Mouse (Mus musculus): ENCODE results near the gene Spg7.
"Not testable (repeated sequence)": the region's sequence is repeated elsewhere in the genome, so short reads cannot be mapped to it uniquely, and the experiment has no call there.

Gene Spg7

DNA sequence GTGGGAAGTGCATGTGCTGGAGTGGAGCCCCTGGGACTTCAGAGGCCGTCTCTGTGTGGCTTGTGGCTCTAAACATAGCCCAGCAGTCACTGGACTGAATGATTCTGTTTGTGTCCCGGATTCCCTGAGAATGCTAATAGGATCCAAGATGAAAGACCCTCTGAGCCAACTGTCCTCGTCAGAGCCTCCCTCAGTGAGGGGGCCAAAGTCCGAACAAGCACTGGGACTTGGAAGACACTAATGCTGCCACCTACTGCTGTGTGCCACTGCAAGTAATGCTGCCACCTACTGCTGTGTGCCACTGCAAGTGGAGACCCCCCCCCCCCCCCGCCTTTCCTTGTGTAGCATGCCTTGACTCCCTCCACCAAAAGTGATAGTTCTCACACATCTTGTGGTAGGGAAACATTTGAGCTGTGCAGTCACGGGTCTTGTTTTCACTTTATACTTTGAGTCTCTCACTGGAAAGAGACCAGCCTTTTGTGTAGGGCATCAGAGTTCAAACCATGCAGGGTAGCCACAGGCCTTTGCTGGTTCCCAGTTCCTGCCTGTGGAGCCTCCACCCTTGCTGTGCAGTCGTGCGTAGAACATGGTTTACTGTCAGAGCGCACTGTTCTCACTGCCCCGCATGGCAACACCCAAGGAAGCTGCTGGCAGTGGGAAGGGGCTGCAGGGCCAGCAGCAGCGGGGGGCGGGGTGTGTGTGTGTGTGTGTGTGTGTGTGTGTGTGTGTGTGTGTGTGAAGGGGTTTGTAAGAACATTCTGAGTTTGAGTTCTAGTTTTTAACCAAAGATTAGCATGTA, 35.2 kb downstream of the Spg7 start:
- no peak for DNase-seq (ENCODE audit: low spot score)

DNA sequence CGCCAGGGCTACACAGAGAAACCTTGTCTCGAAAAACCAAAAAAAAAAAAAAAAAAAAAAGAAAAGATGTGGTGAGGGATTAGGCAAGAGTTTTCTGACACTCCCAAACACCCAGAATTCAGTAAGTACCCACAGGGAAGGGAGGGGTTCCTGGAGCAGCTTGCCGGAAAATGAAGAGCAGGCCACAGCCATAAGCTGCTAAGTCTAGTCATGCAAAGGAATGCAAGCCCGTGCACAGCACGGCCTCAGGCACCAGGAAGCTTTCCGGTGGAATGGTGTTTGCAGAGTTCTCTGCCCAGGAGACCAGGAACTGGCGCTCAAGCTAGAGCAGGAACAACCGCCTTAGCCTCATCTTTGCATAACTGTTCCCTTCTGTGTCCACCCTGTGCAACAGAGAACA, 37.5 kb downstream of the Spg7 start:
- no peak for DNase-seq (ENCODE audit: low spot score)

- DNase-seq (ENCODE audit: low spot score) = no peak
Observed at GRCm38 (mm10) chr8:123101244-123101643, 38.5 kb downstream of the Spg7 start.

- peak; percentile 94 for DNase-seq (ENCODE audit: low spot score)
Observed at GRCm38 (mm10) chr8:123101735-123102685, 39.3 kb downstream of the Spg7 start, which contains the start of gene Rpl13. TSS of gene Rpl13 (plus strand) at chr8:123102350.

DNA sequence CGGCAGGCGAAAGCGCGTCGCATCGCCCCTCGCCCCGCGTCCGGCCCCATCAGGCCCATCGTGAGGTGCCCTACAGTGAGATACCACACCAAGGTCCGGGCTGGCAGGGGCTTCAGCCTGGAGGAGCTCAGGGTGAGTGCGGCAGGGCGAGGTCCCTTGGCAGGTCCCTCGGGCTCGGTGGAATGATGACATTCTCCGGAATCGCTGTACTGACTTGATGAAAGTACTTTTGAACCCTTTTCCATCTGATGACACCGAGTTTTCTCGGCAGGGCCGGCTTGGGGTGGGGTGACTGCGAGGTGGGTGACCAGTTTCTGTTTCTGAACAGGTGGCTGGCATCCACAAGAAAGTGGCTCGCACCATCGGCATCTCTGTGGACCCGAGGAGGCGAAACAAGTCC, 40.1 kb downstream of the Spg7 start:
- DNase-seq (ENCODE audit: low spot score) = not testable (repeated sequence)

GRCm38 (mm10) chr8:123103285-123103684, 40.5 kb downstream of the Spg7 start:
- DNase-seq (ENCODE audit: low spot score) = no peak

GRCm38 (mm10) chr8:123104046-123104767, 41.5 kb downstream of the Spg7 start:
- DNase-seq (ENCODE audit: low spot score) = no peak

DNA sequence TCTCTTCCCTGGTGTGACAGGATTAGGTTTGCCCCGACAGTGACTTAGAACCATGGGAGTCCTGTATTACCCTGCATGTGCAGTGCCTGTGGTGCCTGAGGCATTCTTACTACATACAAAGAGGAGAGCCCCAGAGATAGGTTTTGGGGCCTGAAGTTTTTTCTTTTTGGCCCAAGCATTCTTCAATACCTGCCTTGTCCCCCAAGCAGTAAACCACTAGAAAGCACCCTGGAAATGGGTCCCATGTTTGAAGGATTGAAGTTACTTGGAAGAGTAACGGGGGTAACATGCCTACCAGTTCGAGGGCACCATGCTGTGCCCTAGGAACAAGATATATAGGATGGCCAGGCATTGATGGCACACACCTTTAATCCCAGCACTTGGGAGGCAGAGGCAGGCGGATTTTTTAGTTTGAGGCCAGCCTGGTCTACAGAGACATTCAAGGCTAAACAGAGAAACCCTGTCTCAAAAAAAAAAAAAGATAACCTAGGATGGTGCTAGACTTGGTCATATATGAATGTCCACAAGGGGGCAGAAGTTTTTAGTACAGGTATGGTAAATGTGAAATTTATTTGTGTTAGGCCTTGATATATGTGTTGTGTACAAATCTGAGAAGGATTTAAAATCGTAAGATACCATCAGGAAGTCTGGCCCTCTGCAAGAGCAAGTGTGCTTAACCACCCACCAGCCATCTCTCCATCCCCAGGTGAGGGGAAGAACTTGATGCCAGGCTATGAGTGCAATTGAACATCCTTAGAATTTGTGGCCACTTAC, 43.0 kb downstream of the Spg7 start:
- no peak for DNase-seq (ENCODE audit: low spot score)

GRCm38 (mm10) chr8:123106531-123106930, 43.8 kb downstream of the Spg7 start:
- DNase-seq (ENCODE audit: low spot score) = no peak

- no peak for DNase-seq (ENCODE audit: low spot score)
Observed at GRCm38 (mm10) chr8:123108010-123108409, 45.3 kb downstream of the Spg7 start.

DNA sequence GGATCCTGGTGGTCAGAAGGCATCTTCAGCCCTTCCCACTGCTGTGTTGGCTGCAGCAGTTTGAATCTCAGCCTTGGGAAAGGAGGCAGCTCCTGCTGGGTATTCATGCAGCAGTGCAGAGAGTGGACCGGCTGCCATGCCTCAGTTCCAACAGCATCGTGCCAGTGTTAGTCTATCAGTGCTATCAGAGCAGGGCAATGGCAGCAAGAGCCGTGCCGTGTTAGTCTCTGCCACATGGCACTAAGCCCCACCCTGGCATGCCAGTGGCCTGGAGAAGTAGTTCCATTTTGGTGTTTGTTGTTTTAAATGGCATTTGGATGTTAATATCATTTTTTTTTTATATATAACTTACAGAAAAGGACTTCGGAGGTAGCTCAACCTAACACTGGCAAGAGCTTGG, 46.2 kb downstream of the Spg7 start:
- no peak for DNase-seq (ENCODE audit: low spot score)

DNA sequence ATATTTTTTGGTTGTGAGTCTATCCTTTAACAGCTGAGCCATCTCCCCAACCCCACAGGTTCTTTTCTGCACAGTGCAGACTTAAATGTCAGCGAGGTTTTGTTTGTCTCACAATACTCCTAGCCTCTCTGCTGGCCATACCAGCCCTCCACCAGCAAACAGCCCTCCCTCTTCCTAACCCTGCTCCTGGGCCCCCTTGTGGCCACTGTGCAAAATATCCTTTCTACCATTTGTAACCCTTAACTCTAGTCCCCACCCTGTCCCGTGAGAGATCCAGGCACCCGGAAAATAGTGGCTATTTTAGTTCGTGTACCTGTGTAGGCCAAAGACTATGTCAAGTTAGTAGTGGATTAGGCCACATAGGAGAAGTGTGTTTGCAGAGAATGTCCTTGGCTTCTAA, 47.9 kb downstream of the Spg7 start:
- peak; percentile 54 for DNase-seq (ENCODE audit: low spot score)

- DNase-seq (ENCODE audit: low spot score) = no peak
Observed at GRCm38 (mm10) chr8:123112892-123113291, 50.1 kb downstream of the Spg7 start.

GRCm38 (mm10) chr8:123113908-123114469, 51.2 kb downstream of the Spg7 start:
- no peak for DNase-seq (ENCODE audit: low spot score)

- DNase-seq (ENCODE audit: low spot score) = no peak
Observed at GRCm38 (mm10) chr8:123114644-123115043, 51.9 kb downstream of the Spg7 start.

GRCm38 (mm10) chr8:123117127-123117731, 54.5 kb downstream of the Spg7 start, which contains the start of gene Cpne7:
TSS of gene Cpne7 (plus strand) at chr8:123117374.
- DNase-seq (ENCODE audit: low spot score) = no peak

DNA sequence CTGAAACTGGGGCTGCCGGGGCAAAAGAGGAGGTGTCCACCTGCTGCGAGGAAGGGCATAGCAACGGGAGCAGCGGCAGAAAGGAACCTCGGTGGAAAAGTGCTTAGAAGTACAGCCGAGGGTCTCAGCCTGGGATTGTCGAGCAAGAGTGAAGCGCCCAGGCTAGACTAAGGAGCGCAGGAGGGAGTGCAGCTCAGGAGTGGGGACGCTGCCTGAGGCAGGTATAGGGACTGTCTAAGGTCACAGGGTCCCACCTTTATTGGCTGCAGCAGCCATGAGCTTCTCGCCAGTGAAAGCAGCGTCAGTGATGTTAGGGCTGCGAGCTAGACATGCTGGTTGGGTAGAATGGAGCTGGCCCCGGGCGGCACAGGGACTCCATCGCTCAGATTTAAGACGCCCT, 55.0 kb downstream of the Spg7 start:
- DNase-seq (ENCODE audit: low spot score) = no peak

- DNase-seq (ENCODE audit: low spot score) = no peak
Observed at GRCm38 (mm10) chr8:123122059-123122458, 59.3 kb downstream of the Spg7 start.

GRCm38 (mm10) chr8:123122670-123123069, 59.9 kb downstream of the Spg7 start:
- DNase-seq (ENCODE audit: low spot score) = no peak

DNA sequence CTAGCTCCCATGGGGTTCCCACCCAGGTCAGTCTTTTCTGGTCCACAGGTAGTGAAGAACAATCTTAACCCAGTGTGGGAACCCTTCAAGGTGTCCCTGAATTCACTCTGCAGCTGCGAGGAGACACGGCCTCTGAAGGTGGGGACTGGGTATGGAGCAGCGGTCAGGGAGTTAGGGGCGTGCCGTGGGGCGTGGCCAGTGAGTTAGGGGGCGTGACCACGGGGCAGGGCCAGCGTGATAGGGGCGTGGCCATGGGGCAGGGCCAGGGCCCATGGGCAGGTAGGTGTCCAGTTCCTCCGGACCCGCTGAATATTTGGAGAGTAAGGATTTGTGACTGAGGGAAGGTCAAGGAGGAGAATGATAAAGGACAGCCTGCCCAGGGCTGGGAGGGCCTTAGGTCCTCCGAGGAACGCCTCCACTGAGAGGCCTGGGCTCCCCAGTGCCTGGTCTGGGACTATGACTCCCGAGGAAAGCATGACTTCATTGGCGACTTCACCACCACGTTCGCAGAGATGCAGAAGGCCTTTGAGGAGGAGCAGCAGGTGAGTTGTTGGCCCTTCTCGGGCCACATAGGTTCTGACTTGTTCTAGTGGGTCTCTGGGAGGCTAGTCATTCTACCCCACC, 63.6 kb downstream of the Spg7 start:
- peak; percentile 54 for DNase-seq (ENCODE audit: low spot score)

Measured in urinary bladder, postnatal 25 days (tissue).